Mouse (Mus musculus) olfactory bulb, adult 2 months (tissue): ENCODE results near the gene Atg10.

Experiments used
- CTCF ChIP-seq: fragments of 200-500 bp; IDR thresholded peaks from 2 replicates; pipeline ENCODE4 v1.5.1; 2012; ENCODE audit warnings: low read depth, mild to moderate bottlenecking, low read length, moderate library complexity; ENCODE audit not compliant: insufficient read depth
- POLR2A ChIP-seq: fragments of 200-500 bp; IDR thresholded peaks from 2 replicates; pipeline ENCODE4 v1.6.1; 2012; ENCODE audit warnings: mild to moderate bottlenecking, low read depth, low read length, moderate library complexity; ENCODE audit not compliant: insufficient read depth

GRCm38 (mm10) chr13:90894819-90895218 is 328.9 kb downstream of the Atg10 start:
- TF ChIP-seq CTCF (no peak), POLR2A (no peak)
